In the genomic region with DNA sequence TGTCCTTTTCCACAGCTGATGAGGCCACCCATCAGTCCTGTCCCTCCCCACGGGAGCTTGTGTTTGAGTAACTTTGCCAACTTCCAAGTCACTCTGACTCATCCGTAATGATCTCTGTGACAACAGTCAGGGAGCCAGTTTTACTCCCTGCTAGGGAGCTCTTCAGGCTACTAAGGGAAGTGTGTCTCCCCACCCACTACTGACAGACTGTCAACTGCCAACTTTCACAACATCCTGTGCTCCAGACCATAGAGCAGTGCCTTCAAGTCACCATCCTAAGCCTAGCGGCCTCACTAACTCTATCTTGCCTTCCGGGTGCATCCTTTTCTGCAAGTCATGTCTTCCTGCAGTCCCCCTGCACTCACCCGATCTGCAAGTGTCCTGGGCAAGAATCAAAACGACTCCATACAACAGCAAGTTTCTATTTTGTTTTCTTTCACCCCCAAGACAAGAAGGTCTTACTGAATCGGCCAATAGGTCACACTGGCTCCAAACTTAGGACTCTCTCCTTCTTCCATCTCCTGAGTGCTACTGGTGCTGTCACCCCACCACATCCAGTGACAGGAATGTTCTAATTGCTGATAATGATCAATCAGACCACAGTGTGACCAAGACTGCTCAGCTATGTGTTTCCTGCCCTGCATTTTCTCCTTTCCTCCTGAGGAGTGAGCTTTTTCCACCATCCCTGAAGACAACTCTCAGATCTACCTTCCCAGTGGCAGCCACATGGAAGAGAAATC, we compare ENCODE assay signal across 9 mouse cellular contexts. TPM values are rescaled to one million over a fixed set of nuclear protein-coding genes. Genes with fewer than 3 reads are reported as not detected.
A peak's percentile ranks its signal among the peaks of the same experiment; 100 is the strongest.
DNase-seq lines count a peak whose midpoint lies in the region.
"Had no signal": no experiment of that assay in that cellular context is flagged by ENCODE, and none has a peak within 500 bp of the region (broad histone marks: within the 10 kb centered on the region; RNA-seq: fewer than 3 reads in every experiment).

No protein-coding gene starts in this region.

- no peaks in the 10 kb centered on the region for H3K9me3 ChIP-seq in forebrain, embryonic 10.5 days

- H3K27me3 ChIP-seq in forebrain, embryonic 10.5 days (ENCODE audit: poor library complexity, severe bottlenecking) = no peaks in the 10 kb centered on the region

- peaks cover 21% of the 10 kb centered on the region; the same call in 1 of the 2 replicates for H3K4me1 ChIP-seq in forebrain, embryonic 10.5 days

- intact Hi-C loops in heart, postnatal 36 days (cut with DNase I) = no loop called here

- DNase-seq in 3T3-L1 (ENCODE audit: low read depth, low spot score) = peak; percentile 18
- peak; percentile 20 for DNase-seq in T-cell, adult 2 months (ENCODE audit: low spot score)
- peak; percentile 11 to 25 for DNase-seq in heart, postnatal 36 days
- DNase-seq in lung, postnatal 4 days = peak; percentile 30 to 40
- no peak for DNase-seq in kidney, adult 8-10 months
- no peak for DNase-seq in forebrain, embryonic 10.5 days (ENCODE audit: extremely low spot score, low spot score)
- no peak for DNase-seq in kidney, adult 9 months
- DNase-seq in ovary, postnatal 36 days (ENCODE audit: low spot score) = no peak

- no peaks in the 10 kb centered on the region for H3K36me3 ChIP-seq in forebrain, embryonic 10.5 days (replicated peaks)

- no peak overlapping the region for H3K27ac ChIP-seq in forebrain, embryonic 10.5 days
- H3K27ac ChIP-seq: layer of hippocampus, adult 2 months had no signal

- H3K4me3 ChIP-seq in forebrain, embryonic 10.5 days = no peak overlapping the region
- H3K4me3 ChIP-seq: layer of hippocampus, adult 2 months had no signal

- WGBS in forebrain, embryonic 10.5 days = 74% methylated on average over 7 of the region's 7 CpGs

RNA-seq across cellular contexts. Expression of a gene that starts 43.3 kb away (rescaled TPM):
- 1 to 10 TPM; 2.5 to 9.3 TPM for total RNA-seq in heart, postnatal 36 days (2021)
- polyA plus RNA-seq in forebrain, embryonic 10.5 days (2016; fragmentation: Nextera tagmentation; extraction: Ambion mirVana) = 27.9 and 31.1 TPM in 2 replicates

Comparison
In these comparisons a context has a peak if more than half of its experiments do, and no peak if none do; other contexts are left out.
1. DNase-seq: peak in 3T3-L1 (single experiment), T-cell, adult 2 months (single experiment), heart, postnatal 36 days (2 of 2) and lung, postnatal 4 days (2 of 2); none in kidney, adult 8-10 months (0 of 2), forebrain, embryonic 10.5 days (single experiment), kidney, adult 9 months (single experiment) and ovary, postnatal 36 days (single experiment).